Mouse (Mus musculus) limb, embryonic 12.5 days (tissue): ENCODE results near the gene Kyat1. TPM values are rescaled to one million over a fixed set of nuclear protein-coding genes. Genes with fewer than 3 reads are reported as not detected.
"Not testable (repeated sequence)": the region's sequence is repeated elsewhere in the genome, so short reads cannot be mapped to it uniquely, and the experiment has no call there.

ENCODE experiments used
- ATAC-seq: fragments of 200-750 bp; cut with Nextera tagmentation; 2 replicates; pipeline ENCODE4 v1.8.0; 2017; ENCODE audit warnings: low read depth, moderate TSS enrichment; ENCODE audit not compliant: insufficient number of reproducible peaks, insufficient read depth, low FRiP score, low TSS enrichment
- H3K27ac ChIP-seq: fragments of 300-500 bp; sonication (generic); 2 replicates; pipeline ENCODE4 v1.5.1; 2016; ENCODE audit warnings: mild to moderate bottlenecking, moderate library complexity
- H3K27me3 ChIP-seq: fragments of 300-500 bp; sonication (generic); 2 replicates; pipeline ENCODE4 v1.6.1; 2016; ENCODE audit warnings: mild to moderate bottlenecking, moderate library complexity
- H3K36me3 ChIP-seq: fragments of 300-500 bp; sonication (generic); 2 replicates; pipeline ENCODE4 v1.6.1; 2016; ENCODE audit warnings: mild to moderate bottlenecking, moderate library complexity
- H3K4me1 ChIP-seq: fragments of 300-500 bp; sonication (generic); replicated peaks from 2 replicates; pipeline ENCODE4 v1.6.1; 2016
- H3K4me2 ChIP-seq: fragments of 300-500 bp; sonication (generic); 2 replicates; pipeline ENCODE4 v1.6.1; 2016; ENCODE audit warnings: mild to moderate bottlenecking, moderate library complexity
- H3K4me3 ChIP-seq: fragments of 300-500 bp; sonication (generic); replicated peaks from 2 replicates; pipeline ENCODE4 v1.5.1; 2016; ENCODE audit warnings: mild to moderate bottlenecking
- H3K9ac ChIP-seq: fragments of 300-500 bp; sonication (generic); replicated peaks from 2 replicates; pipeline ENCODE4 v1.6.1; 2016; ENCODE audit warnings: mild to moderate bottlenecking, moderate library complexity
- H3K9me3 ChIP-seq: fragments of 300-500 bp; sonication (generic); 2 replicates; pipeline ENCODE4 v1.6.1; 2016; ENCODE audit warnings: mild to moderate bottlenecking, moderate library complexity
- WGBS: fragments of 180-500 bp; shearing (Covaris S2); methylation state at CpG from one replicate; pipeline ENCODE4 v1.1.7; 2016; 5-methylcytosine and 5-hydroxymethylcytosine counted together
- polyA plus RNA-seq: library from polyadenylated mRNA; unstranded; fragments of >200 nt; fragmentation: Nextera tagmentation; extraction: Ambion mirVana; gene quantifications from 2 replicates; pipeline ENCODE4 v1.2.1, GENCODE M21; 2016

Kyat1 gene
- polyA plus RNA-seq, 1 experiment from 2014 or later = 8.2 TPM

- peak overlapping the region; percentile 75 for H3K4me3 ChIP-seq
- H3K4me1 ChIP-seq = peaks cover 9% of the 10 kb centered on the region
- no peaks in the 10 kb centered on the region for H3K27me3 ChIP-seq
- 2% methylated on average over 19 of the region's 19 CpGs for WGBS
- ATAC-seq = peak; percentile 19; the same call in 1 of the 2 replicates
- peaks cover 9% of the 10 kb centered on the region; the same call in 1 of the 2 replicates for H3K9me3 ChIP-seq
- peaks cover 48% of the 10 kb centered on the region for H3K36me3 ChIP-seq
- H3K27ac ChIP-seq = peak overlapping the region; percentile 90
- peak overlapping the region; percentile 95 for H3K4me2 ChIP-seq
- H3K9ac ChIP-seq = peak overlapping the region; percentile 74
Observed at GRCm38 (mm10) chr2:30171997-30172382, 33.7 kb downstream of the Kyat1 start.

GRCm38 (mm10) chr2:30171371-30171996, 34.2 kb downstream of the Kyat1 start, which contains the start of gene Endog:
TSS of gene Endog (plus strand) at chr2:30171493.
- ATAC-seq = peak; percentile 88
- H3K9ac ChIP-seq = peak within 1 kb of the TSS; percentile 74
- under 1% methylated on average over 74 of the region's 75 CpGs for WGBS
- H3K27me3 ChIP-seq = no peaks in the 10 kb centered on the region
- peak within 1 kb of the TSS; percentile 75 for H3K4me3 ChIP-seq
- peaks cover 14% of the 10 kb centered on the region; the same call in 1 of the 2 replicates for H3K9me3 ChIP-seq
- H3K4me2 ChIP-seq = peak within 1 kb of the TSS; percentile 95
- H3K4me1 ChIP-seq = peaks cover 8% of the 10 kb centered on the region
- H3K36me3 ChIP-seq = peaks cover 43% of the 10 kb centered on the region
- peak within 1 kb of the TSS; percentile 90 for H3K27ac ChIP-seq

- WGBS = 54% methylated on average over 4 of the region's 4 CpGs
- Histone ChIP-seq H3K4me2 (no peak overlapping the region), H3K4me3 (no peak overlapping the region), H3K9me3 (peaks cover 18% of the 10 kb centered on the region; the same call in 1 of the 2 replicates), H3K27ac (no peak overlapping the region), H3K9ac (no peak overlapping the region), H3K27me3 (no peaks in the 10 kb centered on the region), H3K4me1 (0 out of 2 replicates have a peak, but pooled peaks cover 3% of the 10 kb centered on the region), H3K36me3 (no peaks in the 10 kb centered on the region)
- no peak for ATAC-seq
Observed at GRCm38 (mm10) chr2:30166677-30167076, 39.0 kb downstream of the Kyat1 start.

- 55% methylated on average over 9 of the region's 9 CpGs for WGBS
- H3K9ac ChIP-seq = no peak overlapping the region
- peaks cover 18% of the 10 kb centered on the region; the same call in 1 of the 2 replicates for H3K9me3 ChIP-seq
- no peak overlapping the region for H3K27ac ChIP-seq
- no peaks in the 10 kb centered on the region for H3K27me3 ChIP-seq
- H3K4me1 ChIP-seq = 0 out of 2 replicates have a peak, but pooled peaks cover 3% of the 10 kb centered on the region
- no peak for ATAC-seq
- no peaks in the 10 kb centered on the region for H3K36me3 ChIP-seq
- no peak overlapping the region for H3K4me2 ChIP-seq
- no peak overlapping the region for H3K4me3 ChIP-seq
Observed at GRCm38 (mm10) chr2:30164340-30164932, 41.2 kb downstream of the Kyat1 start.

- Histone ChIP-seq H3K36me3 (no peaks in the 10 kb centered on the region), H3K4me2 (no peak overlapping the region), H3K4me3 (no peak overlapping the region), H3K27ac (no peak overlapping the region), H3K27me3 (no peaks in the 10 kb centered on the region), H3K4me1 (0 out of 2 replicates have a peak, but pooled peaks cover 3% of the 10 kb centered on the region), H3K9ac (no peak overlapping the region), H3K9me3 (peaks cover 12% of the 10 kb centered on the region; the same call in 1 of the 2 replicates)
- no peak for ATAC-seq
Observed at GRCm38 (mm10) chr2:30161809-30162208, 43.8 kb downstream of the Kyat1 start.

- 86% methylated on average over 8 of the region's 10 CpGs for WGBS
- not testable (repeated sequence) for H3K4me2 ChIP-seq, H3K27me3 ChIP-seq, H3K9ac ChIP-seq, H3K36me3 ChIP-seq, H3K9me3 ChIP-seq, ATAC-seq, H3K4me3 ChIP-seq, H3K4me1 ChIP-seq, H3K27ac ChIP-seq
Observed at GRCm38 (mm10) chr2:30159871-30160270, 45.8 kb downstream of the Kyat1 start.

GRCm38 (mm10) chr2:30152616-30153015, 53.0 kb downstream of the Kyat1 start:
- no peak overlapping the region for H3K4me3 ChIP-seq
- H3K9me3 ChIP-seq = no peaks in the 10 kb centered on the region
- 87% methylated on average over 8 of the region's 8 CpGs for WGBS
- H3K4me2 ChIP-seq = no peak overlapping the region
- no peak for ATAC-seq
- H3K9ac ChIP-seq = no peak overlapping the region
- peaks cover 43% of the 10 kb centered on the region for H3K36me3 ChIP-seq
- 0 out of 2 replicates have a peak overlapping the region, but pooled peaks have one; percentile 23 for H3K27ac ChIP-seq
- H3K27me3 ChIP-seq = no peaks in the 10 kb centered on the region
- H3K4me1 ChIP-seq = no peaks in the 10 kb centered on the region

- Histone ChIP-seq H3K4me2 (no peak overlapping the region), H3K27me3 (no peaks in the 10 kb centered on the region), H3K4me1 (no peaks in the 10 kb centered on the region), H3K36me3 (peaks cover 51% of the 10 kb centered on the region), H3K27ac (no peak overlapping the region), H3K4me3 (no peak overlapping the region), H3K9me3 (no peaks in the 10 kb centered on the region), H3K9ac (no peak overlapping the region)
- ATAC-seq = no peak
- 88% methylated on average over 11 of the region's 11 CpGs for WGBS
Observed at GRCm38 (mm10) chr2:30151840-30152239, 53.8 kb downstream of the Kyat1 start.

GRCm38 (mm10) chr2:30147466-30147865, 58.2 kb downstream of the Kyat1 start:
- H3K36me3 ChIP-seq = peaks cover 88% of the 10 kb centered on the region
- no peak overlapping the region for H3K4me3 ChIP-seq
- H3K4me2 ChIP-seq = no peak overlapping the region
- H3K9ac ChIP-seq = no peak overlapping the region
- H3K9me3 ChIP-seq = no peaks in the 10 kb centered on the region
- 93% methylated on average over 4 of the region's 4 CpGs for WGBS
- no peaks in the 10 kb centered on the region for H3K4me1 ChIP-seq
- H3K27me3 ChIP-seq = no peaks in the 10 kb centered on the region
- no peak for ATAC-seq
- H3K27ac ChIP-seq = no peak overlapping the region

GRCm38 (mm10) chr2:30144436-30144835, 61.2 kb downstream of the Kyat1 start:
- H3K4me1 ChIP-seq = no peaks in the 10 kb centered on the region
- no peak overlapping the region for H3K9ac ChIP-seq
- no peak for ATAC-seq
- peaks cover 92% of the 10 kb centered on the region for H3K36me3 ChIP-seq
- H3K4me3 ChIP-seq = no peak overlapping the region
- H3K9me3 ChIP-seq = no peaks in the 10 kb centered on the region
- no peaks in the 10 kb centered on the region for H3K27me3 ChIP-seq
- H3K4me2 ChIP-seq = no peak overlapping the region
- H3K27ac ChIP-seq = no peak overlapping the region
- 97% methylated on average over 4 of the region's 4 CpGs for WGBS

GRCm38 (mm10) chr2:30140021-30140420, 65.6 kb downstream of the Kyat1 start:
- not testable (repeated sequence) for ATAC-seq, H3K4me1 ChIP-seq, H3K27ac ChIP-seq, H3K9ac ChIP-seq, H3K9me3 ChIP-seq, H3K4me3 ChIP-seq, H3K4me2 ChIP-seq, H3K27me3 ChIP-seq
- H3K36me3 ChIP-seq = peaks cover 94% of the 10 kb centered on the region
- 96% methylated on average over 4 of the region's 4 CpGs for WGBS
